Mouse (Mus musculus): ENCODE data around the gene Rnasel.

The Rnasel gene

GRCm38 (mm10) chr1:153749211-153749801 is at the start of gene Rnasel:
Gene Rnasel, plus strand, starts transcription at chr1:153749426.
- DNase-seq (ENCODE audit: low spot score) = peak; percentile 94

- no peak for DNase-seq (ENCODE audit: low spot score)
Measured at GRCm38 (mm10) chr1:153700448-153701063, 48.7 kb upstream of the Rnasel start.

GRCm38 (mm10) chr1:153701461-153701860 is 47.8 kb upstream of the Rnasel start:
- no peak for DNase-seq (ENCODE audit: low spot score)

GRCm38 (mm10) chr1:153702166-153702852 is 46.9 kb upstream of the Rnasel start:
- no peak for DNase-seq (ENCODE audit: low spot score)

GRCm38 (mm10) chr1:153702853-153703410 is 46.3 kb upstream of the Rnasel start:
- DNase-seq (ENCODE audit: low spot score) = no peak

- peak; percentile 69 for DNase-seq (ENCODE audit: low spot score)
Measured at GRCm38 (mm10) chr1:153703445-153703991, 45.7 kb upstream of the Rnasel start.

GRCm38 (mm10) chr1:153704174-153704573 is 45.1 kb upstream of the Rnasel start:
- DNase-seq (ENCODE audit: low spot score) = no peak

- DNase-seq (ENCODE audit: low spot score) = peak; percentile 39
Measured at GRCm38 (mm10) chr1:153704996-153705395, 44.2 kb upstream of the Rnasel start.

- DNase-seq (ENCODE audit: low spot score) = no peak
Measured at GRCm38 (mm10) chr1:153708626-153709025, 40.6 kb upstream of the Rnasel start.

- no peak for DNase-seq (ENCODE audit: low spot score)
Measured at GRCm38 (mm10) chr1:153709451-153709850, 39.8 kb upstream of the Rnasel start.

- no peak for DNase-seq (ENCODE audit: low spot score)
Measured at GRCm38 (mm10) chr1:153711544-153712262, 37.5 kb upstream of the Rnasel start.

GRCm38 (mm10) chr1:153712633-153713032 is 36.6 kb upstream of the Rnasel start:
- no peak for DNase-seq (ENCODE audit: low spot score)

- no peak for DNase-seq (ENCODE audit: low spot score)
Measured at GRCm38 (mm10) chr1:153717990-153718389, 31.2 kb upstream of the Rnasel start.

- DNase-seq (ENCODE audit: low spot score) = no peak
Measured at GRCm38 (mm10) chr1:153720935-153721334, 28.3 kb upstream of the Rnasel start.

- no peak for DNase-seq (ENCODE audit: low spot score)
Measured at GRCm38 (mm10) chr1:153721565-153722310, 27.5 kb upstream of the Rnasel start.

- no peak for DNase-seq (ENCODE audit: low spot score)
Measured at GRCm38 (mm10) chr1:153723426-153723825, 25.8 kb upstream of the Rnasel start.

- DNase-seq (ENCODE audit: low spot score) = no peak
Measured at GRCm38 (mm10) chr1:153726636-153727035, 22.6 kb upstream of the Rnasel start.

- DNase-seq (ENCODE audit: low spot score) = no peak
Measured at GRCm38 (mm10) chr1:153729806-153730205, 19.4 kb upstream of the Rnasel start.

- DNase-seq (ENCODE audit: low spot score) = no peak
Measured at GRCm38 (mm10) chr1:153730671-153731070, 18.6 kb upstream of the Rnasel start.

- DNase-seq (ENCODE audit: low spot score) = peak; percentile 20
Measured at GRCm38 (mm10) chr1:153733181-153733580, 16.0 kb upstream of the Rnasel start.

- DNase-seq (ENCODE audit: low spot score) = no peak
Measured at GRCm38 (mm10) chr1:153734866-153735265, 14.4 kb upstream of the Rnasel start.

Measured in embryo, embryonic 10 days (tissue).